Mouse (Mus musculus) regulatory T cell (primary cell): ENCODE results near the gene Ceacam20.
"Not testable (repeated sequence)": the region's sequence is repeated elsewhere in the genome, so short reads cannot be mapped to it uniquely, and the experiment has no call there.

Experiments
- in situ Hi-C: fragments of 300-600 bp; cut with MboI, MseI; formaldehyde crosslinking; loops from one replicate; pipeline ENCODE4 v1.15.1; 2025; ENCODE audit warnings: high pct_unique_total_duplicates

Ceacam20 gene

GRCm38 (mm10) chr7:19948956-19949355 lies 16.3 kb upstream of the Ceacam20 start:
- in situ Hi-C loops, result loop anchor here (10.0 kb wide), 1 partner anchor 624 kb away; no protein-coding TSS in a partner anchor

- in situ Hi-C loops, result loop anchor here (10.0 kb wide), 1 partner anchor 625 kb away; no protein-coding TSS in a partner anchor
These were observed 15.2 kb upstream of the Ceacam20 start for GRCm38 (mm10) chr7:19949996-19950395.

- in situ Hi-C loops, result no loop called here
These were observed 14.6 kb upstream of the Ceacam20 start, which contains the start of gene Igsf23 for GRCm38 (mm10) chr7:19950589-19950988. Igsf23 (minus strand) TSS chr7:19950756.

GRCm38 (mm10) chr7:19952320-19952986 lies 12.8 kb upstream of the Ceacam20 start:
- in situ Hi-C loops, result no loop called here

- in situ Hi-C loops, result no loop called here
These were observed 12.2 kb upstream of the Ceacam20 start for GRCm38 (mm10) chr7:19953054-19953453.

- in situ Hi-C loops, result loop anchor here (5.0 kb wide), 1 partner anchor 44 kb away; no protein-coding TSS in a partner anchor
These were observed 9.4 kb upstream of the Ceacam20 start for GRCm38 (mm10) chr7:19955861-19956260.

GRCm38 (mm10) chr7:19956341-19956781 lies 8.9 kb upstream of the Ceacam20 start:
- in situ Hi-C loops, result loop anchor here (5.0 kb wide), 1 partner anchor 44 kb away; no protein-coding TSS in a partner anchor

GRCm38 (mm10) chr7:19962423-19962822 lies 2.8 kb upstream of the Ceacam20 start:
- in situ Hi-C loops, result no loop called here

- in situ Hi-C loops, result no loop called here
These were observed 3.9 kb downstream of the Ceacam20 start for GRCm38 (mm10) chr7:19969106-19969505.

GRCm38 (mm10) chr7:19969541-19970090 lies 4.4 kb downstream of the Ceacam20 start:
- in situ Hi-C loops, result loop anchor here (5.0 kb wide), 1 partner anchor 1157 kb away; no protein-coding TSS in a partner anchor

GRCm38 (mm10) chr7:19970196-19970595 lies 5.0 kb downstream of the Ceacam20 start:
- in situ Hi-C loops, result loop anchor here (5.0 kb wide), 1 partner anchor 1158 kb away; no protein-coding TSS in a partner anchor

GRCm38 (mm10) chr7:19971516-19971915 lies 6.3 kb downstream of the Ceacam20 start:
- in situ Hi-C loops, result loop anchor here (5.0 kb wide), 1 partner anchor 1159 kb away; no protein-coding TSS in a partner anchor

GRCm38 (mm10) chr7:19991165-19991564 lies 26.0 kb downstream of the Ceacam20 start, which contains the start of gene Nlrp9b:
Nlrp9b (plus strand) TSS chr7:19991465.
- in situ Hi-C loops, result not testable (repeated sequence)

GRCm38 (mm10) chr7:19996721-19997120 lies 31.5 kb downstream of the Ceacam20 start:
- in situ Hi-C loops, result not testable (repeated sequence)

- in situ Hi-C loops, result no loop called here
These were observed 44.8 kb downstream of the Ceacam20 start for GRCm38 (mm10) chr7:20009987-20010386.
